Comparison of ENCODE assay signal across 8 mouse cellular contexts in the genomic region with DNA sequence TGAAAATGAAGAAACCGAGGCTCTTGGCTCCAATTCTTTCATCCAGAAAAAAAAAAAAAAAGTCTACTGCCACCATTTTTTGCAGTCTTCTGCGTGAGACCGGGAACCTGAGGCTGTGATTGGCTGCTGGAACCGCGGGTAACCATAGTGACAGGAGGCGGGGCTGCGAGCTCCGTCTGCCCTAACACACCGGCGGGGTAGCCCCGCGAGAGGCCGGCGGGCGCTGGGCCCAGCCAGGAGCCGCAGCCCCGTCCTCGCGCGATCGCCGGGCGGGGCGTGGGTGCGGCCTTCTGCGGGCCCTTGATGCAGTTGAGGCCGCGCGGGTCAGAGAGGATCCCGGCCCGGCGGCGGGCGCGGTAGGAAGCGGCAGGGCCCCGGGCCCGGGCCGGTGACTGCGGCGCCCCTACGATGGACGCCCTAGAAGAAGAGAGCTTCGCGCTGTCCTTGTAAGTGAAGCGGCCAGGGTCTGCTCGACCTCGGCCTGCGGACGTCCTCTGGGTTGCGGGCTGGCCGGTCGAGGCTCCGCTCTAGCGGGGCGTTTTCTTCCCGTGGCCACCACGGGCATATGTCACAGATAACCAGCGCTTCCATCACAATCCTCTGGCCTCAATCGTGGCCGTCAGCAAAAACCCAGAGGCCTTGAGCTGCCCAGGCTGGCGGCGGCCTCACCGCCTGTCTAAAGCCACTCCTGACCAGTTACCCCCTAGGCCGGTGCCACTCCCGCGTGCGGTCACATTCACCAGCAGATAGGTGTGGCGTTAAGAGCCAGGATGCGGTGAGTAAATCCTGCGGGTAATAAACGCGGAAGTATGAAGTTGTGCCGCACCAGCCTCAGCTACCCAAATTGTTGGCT. TPM values are rescaled to one million over a fixed set of nuclear protein-coding genes. Genes with fewer than 3 reads are reported as not detected.
DNase-seq lines count a peak whose midpoint lies in the region; ATAC-seq lines count a peak whose summit lies in the region.

A gene (plus strand): TSS at position 145 of the 853 bp plus-strand sequence.

- peak within 1 kb of the TSS; percentile 91 for H3K4me3 ChIP-seq in megakaryocyte, embryonic 14.5 days (replicated peaks)

- peak; percentile 98 for ATAC-seq in common myeloid progenitor, adult 5-6 weeks (replicated peaks; ENCODE audit: low read depth, poor library complexity, severe bottlenecking)

- peak; percentile 98 for DNase-seq in ZHBTc4 (ENCODE audit: low read depth, low spot score)
- peak; percentile 92 to 94 for DNase-seq in gastrocnemius, adult 8-10 months (ENCODE audit: low spot score in 2 of 2)
- peak; percentile 78 for DNase-seq in hindlimb bud, embryonic 11.5 days (ENCODE audit: extremely low spot score, low read depth, low spot score)
- peak; percentile 76 to 96 for DNase-seq in left cerebral cortex, adult 8-10 months (ENCODE audit: low spot score in 2 of 2)
- DNase-seq in right cerebral cortex, postnatal 10 days (ENCODE audit: low spot score in 2 of 2), result peak; percentile 96 to 98
- DNase-seq in urinary bladder, postnatal 25 days (ENCODE audit: low spot score), result peak; percentile 94

- peaks cover 31% of the 10 kb centered on the region for H3K36me3 ChIP-seq in megakaryocyte, embryonic 14.5 days (replicated peaks; ENCODE audit: low read length)

- peaks cover 19% of the 10 kb centered on the region for H3K4me1 ChIP-seq in megakaryocyte, embryonic 14.5 days

- H3K9me3 ChIP-seq in megakaryocyte, embryonic 14.5 days, result no peaks in the 10 kb centered on the region

- H3K27me3 ChIP-seq in megakaryocyte, embryonic 14.5 days (replicated peaks), result no peaks in the 10 kb centered on the region

RNA-seq across cellular contexts. Expression of the gene that starts here (rescaled TPM):
- total RNA-seq in common myeloid progenitor, adult 5-6 weeks (2017), result 126 and 144 TPM in 2 replicates
- total RNA-seq in gastrocnemius, adult 8-10 months (2022), result 10 to 100 TPM; 43.4 to 55.1 (median 45.7) TPM
- 100 to 1,000 TPM; 141 to 161 (median 143) TPM for total RNA-seq in left cerebral cortex, adult 8-10 months (2022)
- 13.7 and 16.1 TPM in 2 replicates for polyA plus RNA-seq in megakaryocyte, embryonic 14.5 days (2012; ENCODE audit: insufficient read depth, low replicate concordance)

Comparison
In these comparisons a context has a peak if more than half of its experiments do, and no peak if none do; other contexts are left out.
1. Peak in every context shown above with its lines: DNase-seq, ATAC-seq and H3K4me3 ChIP-seq.